Mouse (Mus musculus) inflammation-experienced regulatory T-cells, adult 6 months (primary cell): ENCODE measurements around the gene Cldn9. TPM values are rescaled to one million over a fixed set of nuclear protein-coding genes. Genes with fewer than 3 reads are reported as not detected.

ENCODE experiments used
- ATAC-seq: one replicate; pipeline ENCODE4 v1.8.0; 2017
- polyA plus RNA-seq, 3 experiments: library from polyadenylated mRNA; unstranded; fragments of 100-300 nt; shearing (Covaris generic); gene quantifications; one replicate each; pipeline ENCODE4 v1.2.1; 2017

Gene Cldn9
- polyA plus RNA-seq, 3 experiments from 2014 or later = not detected

- no peak for ATAC-seq
Measured at GRCm38 (mm10) chr17:23645894-23646293, 37.9 kb downstream of the Cldn9 start.

- no peak for ATAC-seq
Measured at GRCm38 (mm10) chr17:23644613-23645495, 39.0 kb downstream of the Cldn9 start, which contains the start of gene Mmp25. Gene Mmp25 (minus strand): TSS chr17:23645277.

Other genes with a start within 250 kb of the Cldn9 start
- not detected for gene Vmn2r117, start 204.3 kb downstream of the Cldn9 start, polyA plus RNA-seq
- gene Zfp213, start 119.8 kb downstream of the Cldn9 start, polyA plus RNA-seq = 1 to 10 TPM; 4.0 to 5.5 (median 4.8) TPM
- under 1 TPM in 1 of 3 experiments, not detected in 2; 0.71 TPM for gene Zfp13, start 84.5 kb downstream of the Cldn9 start, polyA plus RNA-seq
- 1 to 10 TPM in 2 of 3 experiments, under 1 TPM in 1; 0.73 to 3.1 (median 1.2) TPM for gene Zscan10, start 83.2 kb downstream of the Cldn9 start, polyA plus RNA-seq
- gene Mmp25, start 38.7 kb downstream of the Cldn9 start, polyA plus RNA-seq = 1 to 10 TPM in 2 of 3 experiments, under 1 TPM in 1; 0.80 to 6.6 (median 2.8) TPM
- gene Bicdl2, start 23.5 kb downstream of the Cldn9 start, polyA plus RNA-seq = under 1 TPM in 1 of 3 experiments, not detected in 2; 0.23 TPM
- gene Hcfc1r1, start 10.4 kb downstream of the Cldn9 start, polyA plus RNA-seq = 10 to 100 TPM; 62.6 to 79.5 (median 70.7) TPM
- 10 to 100 TPM; 27.1 to 36.7 (median 27.5) TPM for gene Thoc6, start 10.1 kb downstream of the Cldn9 start, polyA plus RNA-seq
- gene Tnfrsf12a, start 6.6 kb downstream of the Cldn9 start, polyA plus RNA-seq = 1 to 10 TPM; 3.7 to 6.5 (median 4.6) TPM
- gene Cldn6, start 4.8 kb downstream of the Cldn9 start, polyA plus RNA-seq = not detected
- gene 1520401A03Rik, start 38.8 kb upstream of the Cldn9 start, polyA plus RNA-seq = not detected
- gene Pkmyt1, start 42.3 kb upstream of the Cldn9 start, polyA plus RNA-seq = 10 to 100 TPM in 2 of 3 experiments, 1 to 10 TPM in 1; 7.5 to 18.5 (median 11.3) TPM
- 1 to 10 TPM; 1.3 to 7.2 (median 2.5) TPM for gene Paqr4, start 56.8 kb upstream of the Cldn9 start, polyA plus RNA-seq
- 1 to 10 TPM in 2 of 3 experiments, under 1 TPM in 1; 0.78 to 3.2 (median 1.1) TPM for gene Kremen2, start 61.8 kb upstream of the Cldn9 start, polyA plus RNA-seq
- 10 to 100 TPM; 13.2 to 15.6 (median 13.7) TPM for gene Flywch1, start 87.6 kb upstream of the Cldn9 start, polyA plus RNA-seq
- 1 to 10 TPM; 1.3 to 3.1 (median 2.3) TPM for gene Flywch2, start 102.1 kb upstream of the Cldn9 start, polyA plus RNA-seq
- gene Srrm2, start 106.5 kb upstream of the Cldn9 start, polyA plus RNA-seq = 100 to 1,000 TPM; 271 to 328 (median 302) TPM
- 100 to 1,000 TPM; 674 to 762 (median 707) TPM for gene Elob, start 145.1 kb upstream of the Cldn9 start, polyA plus RNA-seq
- gene Prss33, start 152.0 kb upstream of the Cldn9 start, polyA plus RNA-seq = 1 to 10 TPM in 2 of 3 experiments, not detected in 1; 1.3 to 1.6 TPM
- 1 to 10 TPM in 1 of 3 experiments, under 1 TPM in 1, not detected in 1; 0.34 to 1.1 TPM for gene Prss32, start 159.8 kb upstream of the Cldn9 start, polyA plus RNA-seq
- gene Prss41, start 160.1 kb upstream of the Cldn9 start, polyA plus RNA-seq = 10 to 100 TPM in 2 of 3 experiments, 1 to 10 TPM in 1; 3.9 to 19.1 (median 13.6) TPM
- not detected for gene Prss21, start 184.0 kb upstream of the Cldn9 start, polyA plus RNA-seq
- gene Dcpp1, start 196.8 kb upstream of the Cldn9 start, polyA plus RNA-seq = not detected
- gene Dcpp2, start 196.9 kb upstream of the Cldn9 start, polyA plus RNA-seq = not detected
- not detected for gene Dcpp3, start 233.4 kb upstream of the Cldn9 start, polyA plus RNA-seq